Mouse (Mus musculus): ENCODE results near the gene Eprs.

- TF ChIP-seq CTCF (IDR thresholded peaks at IDR 0.05; ENCODE audit: low read depth) (no peak), EP300 (IDR thresholded peaks at IDR 0.05; ENCODE audit: low read depth) (no peak)
Measured at GRCm38 (mm10) chr1:185367383-185367782, 4.5 kb downstream of the Eprs start.

All from liver, postnatal 0 days (tissue).